Mouse (Mus musculus): ENCODE results near the gene Slc2a6.

Gene Slc2a6

DNA sequence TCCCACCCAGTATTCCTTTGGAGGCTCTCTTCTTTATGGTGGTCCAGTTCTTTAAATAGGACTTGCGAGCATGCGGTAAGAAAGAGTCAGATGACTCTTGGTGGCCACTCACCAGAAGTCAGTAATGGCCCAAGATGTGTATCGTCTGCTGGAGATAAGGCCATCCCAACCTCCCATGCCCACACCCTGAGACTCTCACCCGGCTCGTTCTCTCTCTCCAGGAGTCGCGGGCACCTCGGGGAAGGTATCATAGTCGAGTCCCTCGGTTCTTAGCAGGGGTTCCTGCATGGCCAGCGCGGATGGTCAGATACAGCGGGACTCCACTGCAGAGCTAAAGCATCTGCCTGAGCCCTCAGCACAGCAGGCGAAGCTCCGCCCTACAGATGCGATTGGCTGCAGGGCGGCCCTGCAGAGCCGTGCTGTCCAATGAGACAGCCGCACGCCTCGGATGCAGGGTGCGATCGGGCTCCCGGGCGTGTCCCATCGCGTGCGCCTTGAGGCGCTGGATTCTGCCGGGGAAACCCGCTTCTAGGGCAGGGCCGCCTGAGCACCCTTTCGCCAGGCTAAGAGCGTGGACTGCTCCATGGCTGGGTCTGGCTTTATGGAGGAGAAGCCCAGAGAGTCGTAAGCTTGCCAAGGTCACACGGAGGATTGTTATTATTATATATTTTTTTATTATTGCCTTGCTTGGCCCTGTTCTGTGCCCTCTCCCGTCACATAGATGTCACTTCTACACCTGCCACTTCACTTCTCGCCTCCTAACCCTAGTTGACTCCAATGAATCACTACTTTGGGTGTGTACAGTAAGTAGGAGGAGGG is at the start of gene Slc2a6:
Slc2a6 (minus strand) TSS at position 381 of the 819 bp plus-strand sequence.
- DNase-seq = peak; percentile 81 to 87

GRCm38 (mm10) chr2:27075485-27075884 is 47.7 kb upstream of the Slc2a6 start:
- peak; percentile 33 to 36 for DNase-seq

- no peak for DNase-seq
Measured at GRCm38 (mm10) chr2:27074804-27075203, 47.0 kb upstream of the Slc2a6 start.

DNA sequence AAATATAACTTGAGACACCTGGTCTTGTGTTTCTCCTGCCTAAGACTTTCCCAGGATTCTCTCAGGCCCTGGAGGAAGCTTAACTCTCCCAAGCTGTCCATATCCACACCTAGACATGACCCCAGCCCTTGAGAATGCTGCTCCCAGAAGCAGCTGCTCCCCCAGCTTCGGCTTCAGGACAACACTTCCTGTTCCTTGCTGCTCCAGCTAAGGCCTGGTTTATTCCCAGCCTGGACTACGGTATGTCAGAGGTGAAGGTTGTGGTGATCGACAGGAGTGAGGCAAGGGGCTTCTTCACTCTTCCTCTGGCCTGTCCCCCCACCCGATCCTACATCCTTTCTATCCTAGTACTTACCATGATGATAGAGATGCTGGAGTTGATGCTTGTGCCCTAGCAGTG is 45.6 kb upstream of the Slc2a6 start:
- no peak for DNase-seq

GRCm38 (mm10) chr2:27071978-27072377 is 44.2 kb upstream of the Slc2a6 start, which contains the start of gene Mymk:
TSS of gene Mymk (minus strand) at chr2:27072179.
- no peak for DNase-seq

DNA sequence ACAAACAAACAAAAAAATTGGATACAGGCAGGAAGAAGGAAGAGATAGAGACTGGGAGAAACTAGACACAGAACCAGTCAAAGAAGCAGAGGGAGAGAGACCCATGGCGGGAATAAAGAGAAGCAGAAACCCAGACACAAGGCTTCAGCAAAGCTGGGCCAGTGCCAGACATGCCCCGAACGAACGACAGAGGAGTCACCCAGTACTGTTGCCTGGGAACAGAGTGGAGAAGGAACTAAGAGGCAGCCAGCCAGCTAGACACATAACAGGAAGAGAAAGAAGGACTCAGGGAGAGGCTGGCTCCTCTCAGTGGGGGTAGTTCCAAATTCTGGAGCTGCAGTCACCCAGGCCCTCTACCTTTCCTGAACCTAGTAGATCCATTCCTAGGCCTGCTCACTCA is 43.3 kb upstream of the Slc2a6 start:
- DNase-seq = no peak

- peak; percentile 52 to 72 for DNase-seq
Measured at GRCm38 (mm10) chr2:27070247-27070813, 42.5 kb upstream of the Slc2a6 start.

DNA sequence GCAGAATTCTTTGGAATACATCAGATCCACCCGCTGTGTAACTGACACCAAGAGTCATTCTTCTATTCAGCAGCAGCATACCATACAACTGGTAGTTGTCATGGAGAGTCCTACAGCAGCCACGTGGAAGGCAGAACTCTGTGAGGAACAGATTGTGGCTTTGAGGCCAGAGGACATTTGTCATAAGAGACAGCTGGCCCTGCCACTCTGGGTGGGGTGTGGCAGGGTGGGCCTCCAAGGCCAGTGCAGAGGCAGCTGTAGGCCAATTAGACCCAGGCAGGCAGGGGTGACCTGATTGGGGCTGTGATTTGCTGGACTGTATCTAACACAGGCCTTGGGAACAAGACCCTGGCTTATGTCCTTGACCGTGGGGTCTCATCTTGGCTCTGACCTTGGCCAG is 41.8 kb upstream of the Slc2a6 start:
- DNase-seq = no peak

DNA sequence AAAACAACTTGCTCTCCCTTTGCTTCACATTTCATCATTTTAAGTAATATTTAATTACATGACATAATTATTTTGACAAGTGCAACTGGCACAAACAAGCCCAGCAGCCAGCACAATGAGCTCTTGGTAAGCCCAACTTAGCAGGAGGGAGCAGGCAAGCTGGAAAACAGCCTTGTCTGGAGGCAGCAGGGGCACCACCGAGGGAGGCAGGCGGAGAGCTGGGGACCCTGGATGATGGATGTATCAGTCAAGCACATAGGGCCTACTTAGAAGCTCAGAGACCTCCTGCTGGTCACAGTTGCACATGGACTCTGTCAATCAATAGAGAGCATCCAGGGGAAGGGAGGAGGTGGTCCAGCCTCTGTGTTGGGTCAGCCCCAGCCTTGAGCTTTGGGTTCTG is 40.2 kb upstream of the Slc2a6 start:
- DNase-seq = no peak

GRCm38 (mm10) chr2:27067124-27067523 is 39.3 kb upstream of the Slc2a6 start:
- no peak for DNase-seq

- DNase-seq = no peak
Measured at GRCm38 (mm10) chr2:27059187-27059586, 31.4 kb upstream of the Slc2a6 start.

DNA sequence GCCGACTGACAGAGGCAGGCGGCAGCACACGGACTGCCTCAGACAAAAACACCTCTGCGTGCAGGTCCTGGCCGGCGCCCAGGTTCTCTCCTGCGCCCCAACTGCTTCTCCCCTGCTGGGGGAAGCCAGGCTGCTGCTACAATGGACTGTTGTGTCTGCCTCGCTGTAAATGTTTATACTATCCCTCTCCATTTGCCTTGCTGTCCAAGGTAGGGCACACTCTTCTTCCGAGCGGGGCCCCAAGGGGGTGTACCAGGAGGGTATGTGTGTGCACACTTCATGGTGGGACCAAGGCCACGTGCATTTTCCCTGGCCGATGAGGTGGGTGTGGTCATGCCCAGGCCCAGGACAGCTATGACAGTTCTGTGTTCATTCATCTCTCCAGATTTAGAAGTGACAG is 31.0 kb upstream of the Slc2a6 start:
- DNase-seq = no peak

DNA sequence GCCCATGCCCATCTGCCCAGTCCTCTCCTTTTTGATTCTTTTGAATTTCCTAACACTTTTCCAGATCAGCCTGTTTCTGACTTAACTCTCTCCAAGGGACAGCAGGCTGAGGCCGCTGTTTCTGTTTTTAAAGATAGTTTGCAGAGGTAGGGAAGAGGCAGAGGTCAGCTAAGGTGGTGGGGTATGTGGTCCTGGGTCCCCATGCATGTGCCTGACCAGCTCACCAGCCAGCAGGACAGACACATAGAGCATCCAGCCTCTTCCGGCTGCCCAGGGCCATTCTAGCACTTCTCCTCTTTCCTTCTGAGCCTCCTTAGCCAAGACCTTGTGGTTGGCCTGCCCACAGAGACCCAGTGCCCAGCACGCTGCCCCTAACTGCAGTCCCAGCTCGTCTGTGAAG is 30.5 kb upstream of the Slc2a6 start:
- no peak for DNase-seq

DNA sequence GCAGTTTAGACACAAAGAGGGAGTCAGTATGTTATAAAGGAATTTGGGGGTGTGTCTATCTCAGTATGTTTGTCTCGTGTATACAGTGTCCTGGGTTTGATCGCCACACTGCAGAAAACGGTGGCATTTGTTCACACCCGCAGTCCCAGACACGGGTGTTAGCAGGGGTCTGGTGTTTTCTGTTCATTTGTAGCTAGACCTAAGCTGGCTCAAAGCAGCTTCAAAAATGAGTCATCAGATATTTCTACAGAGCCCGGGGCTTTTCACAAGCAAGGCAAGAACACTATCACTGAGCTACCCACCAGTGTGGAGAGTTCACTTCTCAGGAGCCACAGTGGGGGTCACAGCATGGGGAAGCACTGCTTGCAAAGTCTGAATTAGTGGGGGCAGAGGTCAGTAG is 21.6 kb upstream of the Slc2a6 start:
- no peak for DNase-seq

DNA sequence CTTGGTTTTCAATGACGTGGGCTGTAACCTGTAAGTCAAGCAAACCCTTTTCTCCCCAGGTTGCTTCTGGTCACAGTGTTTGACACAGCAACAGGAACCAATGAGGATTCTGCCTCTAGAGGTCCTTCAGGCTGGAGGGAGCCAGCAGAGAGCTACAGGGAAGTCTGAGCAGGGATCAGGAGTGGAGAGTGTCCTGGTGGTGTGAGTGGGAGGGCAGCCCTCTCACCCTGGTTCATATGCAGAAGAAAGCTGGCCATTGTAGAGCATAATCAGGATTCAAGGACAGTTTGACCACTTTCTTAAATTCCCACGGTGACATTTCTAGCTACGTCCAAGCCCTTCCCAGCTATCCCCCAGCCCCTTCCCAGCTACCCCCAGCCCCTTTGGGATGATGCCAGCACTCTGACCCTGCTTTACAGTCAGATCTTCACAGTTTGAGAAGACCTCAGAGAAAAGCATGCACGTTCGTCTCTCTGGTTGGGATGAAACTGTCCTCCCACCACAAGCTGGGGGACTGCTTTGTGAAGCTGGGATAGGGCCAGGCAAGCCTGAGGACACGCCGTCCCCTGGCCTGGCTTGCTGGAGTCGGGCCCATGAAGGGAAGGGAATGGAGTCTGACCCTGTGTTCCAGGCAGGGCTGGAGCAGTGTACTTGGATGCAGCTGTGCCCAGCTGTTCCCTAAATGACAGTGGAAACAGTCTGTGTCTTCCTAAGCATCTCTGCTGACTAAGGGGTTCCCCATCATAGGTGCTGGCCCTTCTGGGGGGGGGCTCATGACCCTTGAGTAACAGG is 18.4 kb upstream of the Slc2a6 start:
- DNase-seq = no peak

DNA sequence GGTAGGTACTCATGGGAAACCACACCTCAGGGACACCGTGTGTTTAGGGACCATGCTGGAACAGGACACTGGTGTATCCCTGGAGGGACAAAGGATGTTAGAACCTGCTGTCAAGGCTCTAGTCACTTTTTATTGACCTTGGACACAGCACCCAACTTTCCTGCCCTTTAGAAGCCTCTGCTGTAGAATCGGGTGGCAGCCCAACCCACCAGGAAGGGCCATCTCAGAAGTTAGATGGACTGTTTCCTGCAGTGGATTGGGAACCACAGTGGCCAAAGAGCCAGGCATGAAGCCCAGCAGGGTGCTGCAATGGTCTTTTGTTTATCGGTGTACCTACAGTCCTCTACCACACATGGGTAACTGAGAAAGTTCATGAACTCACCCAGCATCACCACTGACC is 16.8 kb upstream of the Slc2a6 start:
- DNase-seq = no peak

DNA sequence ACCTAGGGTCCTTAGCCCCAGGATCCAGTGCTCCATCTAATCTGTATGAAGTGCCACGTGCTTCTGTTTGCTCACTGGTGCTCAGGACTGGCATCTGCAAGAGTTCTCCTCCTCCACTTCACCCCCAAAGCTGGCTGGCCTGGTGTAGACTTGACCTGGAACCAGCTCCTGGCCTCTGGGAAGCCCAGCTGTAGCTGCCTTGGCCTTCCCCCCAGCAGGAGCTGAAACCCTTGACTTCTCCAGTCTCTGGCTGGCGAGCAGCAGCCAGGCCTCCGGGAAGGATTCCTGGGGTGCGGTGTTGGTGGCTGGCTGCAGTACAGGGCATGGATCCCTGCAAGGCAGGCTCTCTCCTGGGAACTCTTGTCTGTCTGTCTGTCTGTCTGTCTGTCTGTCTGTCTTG is 16.4 kb upstream of the Slc2a6 start:
- no peak for DNase-seq

GRCm38 (mm10) chr2:27043461-27043860 is 15.7 kb upstream of the Slc2a6 start:
- DNase-seq = peak; percentile 85

DNA sequence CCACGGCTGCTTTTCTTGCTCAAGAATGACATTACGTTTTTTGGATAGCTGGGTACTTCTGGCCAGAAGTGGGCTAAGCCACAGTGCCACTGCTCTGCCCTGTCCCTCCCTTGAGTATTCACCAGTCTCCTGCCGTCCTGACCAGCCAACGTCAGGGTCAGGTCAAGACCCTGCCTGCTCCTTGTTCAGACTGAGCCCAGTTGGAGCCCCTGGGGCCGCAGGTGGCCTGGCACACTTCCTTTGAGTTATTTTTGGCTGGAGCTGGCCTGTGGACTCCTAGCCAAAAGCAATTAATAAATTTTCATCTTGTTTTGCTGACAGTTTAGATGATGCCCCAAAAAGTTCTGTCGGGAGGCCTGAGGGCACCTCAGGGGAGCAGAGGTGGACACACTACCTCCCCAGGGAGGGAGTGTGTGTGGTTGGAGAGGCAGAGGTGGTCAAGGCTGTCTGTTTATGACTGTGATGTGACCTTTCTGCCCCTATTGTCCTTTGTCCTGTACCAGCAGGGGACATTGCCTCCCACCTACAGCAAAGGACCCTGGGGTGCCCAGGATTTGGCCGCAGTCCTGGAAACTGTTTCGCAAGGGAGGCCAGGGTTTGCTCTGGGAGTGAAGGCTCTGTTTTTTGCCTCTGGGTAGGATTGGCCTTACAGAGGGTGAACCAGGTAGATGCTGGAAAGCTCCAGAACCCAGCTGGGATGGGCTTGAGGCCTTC is 14.5 kb upstream of the Slc2a6 start:
- no peak for DNase-seq

DNA sequence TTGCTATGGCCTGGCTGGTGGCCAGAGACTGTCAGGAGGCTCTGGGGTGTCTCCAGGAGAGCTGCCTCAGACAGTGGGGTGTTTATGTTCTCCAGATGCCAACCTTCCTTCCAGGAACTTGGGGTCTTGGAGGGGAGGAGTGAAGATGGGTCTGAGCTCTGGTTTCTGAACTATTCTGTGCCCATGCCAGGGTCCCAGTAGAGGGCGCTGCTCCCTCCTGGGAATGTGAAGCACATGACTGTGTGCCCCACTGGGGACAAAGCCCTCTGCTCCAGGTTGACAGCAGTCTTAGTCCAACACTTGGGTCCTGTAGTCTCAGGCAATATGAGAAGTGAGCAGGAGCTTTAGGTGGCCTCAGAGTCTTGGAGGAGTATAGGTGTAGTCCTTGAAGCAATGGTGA is 11.5 kb upstream of the Slc2a6 start:
- peak; percentile 34 to 49 for DNase-seq

DNA sequence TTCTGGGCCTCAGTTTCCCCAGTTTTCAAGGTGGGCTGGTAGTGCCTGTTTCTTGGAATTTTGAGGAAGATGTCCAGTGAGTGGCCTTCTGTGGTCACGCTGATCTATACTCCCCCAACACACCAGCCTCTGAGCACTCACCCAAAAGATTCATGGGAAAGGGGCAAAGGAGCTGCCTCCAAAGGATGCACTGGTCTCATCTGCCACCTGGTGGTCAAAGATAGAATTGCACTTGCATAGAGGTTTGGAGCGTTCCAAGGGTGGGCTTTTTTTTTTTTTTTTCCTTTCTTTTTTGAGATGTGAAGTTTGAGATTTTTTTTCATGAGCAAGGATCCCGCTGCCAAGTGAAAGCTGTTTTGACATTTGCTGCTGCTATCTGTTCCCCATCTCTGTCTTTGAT is 10.8 kb upstream of the Slc2a6 start:
- DNase-seq = peak; percentile 64 to 67

DNA sequence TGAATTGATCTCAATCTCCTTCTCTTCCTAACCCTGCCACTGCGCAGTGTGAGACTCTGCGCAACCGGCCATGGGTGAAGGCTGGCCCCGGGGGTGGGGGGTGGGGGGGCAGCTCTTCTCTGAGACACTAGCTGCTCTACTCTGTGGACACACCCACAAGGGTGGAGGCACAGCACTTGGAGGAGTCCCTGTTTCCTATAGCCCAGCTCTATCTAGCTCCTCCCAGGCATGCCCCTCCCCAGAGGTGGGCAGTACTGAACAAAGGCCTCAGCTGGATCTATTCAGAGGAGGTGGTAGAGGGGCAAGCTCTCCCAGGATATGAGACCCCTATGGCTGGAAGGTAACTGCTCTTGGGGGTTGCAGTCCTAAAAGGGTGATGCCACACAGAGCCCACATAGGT is 9.2 kb upstream of the Slc2a6 start:
- DNase-seq = no peak

DNA sequence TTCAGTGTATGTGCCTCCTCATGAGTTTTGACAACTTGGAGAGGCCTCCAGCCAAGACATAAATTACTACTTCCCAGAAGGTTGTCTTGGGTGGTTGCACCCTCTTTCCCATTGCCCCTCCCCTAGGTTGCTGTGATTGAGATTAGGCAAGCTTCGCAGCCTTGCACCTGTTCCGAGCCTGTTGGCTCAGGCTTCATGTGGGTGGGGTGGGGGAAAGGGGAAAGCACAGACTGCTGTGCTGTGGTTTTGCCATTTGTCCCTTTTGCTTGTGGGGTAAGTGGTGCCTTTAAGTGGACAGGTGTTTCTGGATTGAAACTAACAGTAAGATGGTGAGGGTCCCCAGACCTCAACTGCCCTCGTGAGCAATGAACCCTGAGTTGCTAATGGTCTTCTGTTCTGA is 8.2 kb upstream of the Slc2a6 start:
- DNase-seq = no peak
